Comparison of ENCODE assay signal across 12 mouse cellular contexts in genomic region chr7:125499927-125500868, GRCm38 (mm10). TPM values are rescaled to one million over a fixed set of nuclear protein-coding genes. Genes with fewer than 3 reads are reported as not detected.
DNase-seq lines count a peak whose midpoint lies in the region; ATAC-seq and TF ChIP-seq lines count a peak whose summit lies in the region.
"Had no signal": no experiment of that assay in that cellular context is flagged by ENCODE, and none has a peak within 500 bp of the region (broad histone marks: within the 10 kb centered on the region; RNA-seq: fewer than 3 reads in every experiment).

No protein-coding gene starts in this region.

- H3K4me2 ChIP-seq in midbrain, postnatal 0 days (ENCODE audit: low read depth, low read length, poor library complexity, severe bottlenecking): no peak overlapping the region
- no peak overlapping the region for H3K4me2 ChIP-seq in midbrain, embryonic 13.5 days (replicated peaks)
- H3K4me2 ChIP-seq: limb, embryonic 13.5 days; midbrain, embryonic 11.5 days had no signal

- no peaks in the 10 kb centered on the region for H3K27me3 ChIP-seq in midbrain, postnatal 0 days (ENCODE audit: insufficient read depth, low read length)
- no peaks in the 10 kb centered on the region for H3K27me3 ChIP-seq in midbrain, embryonic 10.5 days (ENCODE audit: low read depth, poor library complexity, severe bottlenecking)
- no peaks in the 10 kb centered on the region for H3K27me3 ChIP-seq in midbrain, embryonic 13.5 days
- H3K27me3 ChIP-seq: limb, embryonic 13.5 days had no signal

- WGBS in midbrain, postnatal 0 days: 81% methylated on average over 13 of the region's 13 CpGs
- 87% methylated on average over 13 of the region's 13 CpGs for WGBS in midbrain, embryonic 10.5 days
- 79% methylated on average over 13 of the region's 13 CpGs for WGBS in midbrain, embryonic 13.5 days

- no peak for DNase-seq in frontal cortex, postnatal 25 days (ENCODE audit: low spot score in 2 of 2)
- DNase-seq in midbrain, postnatal 0 days (ENCODE audit: low spot score): peak; percentile 17
- DNase-seq in midbrain, embryonic 10.5 days (ENCODE audit: low spot score): no peak
- DNase-seq in left cerebral cortex, postnatal 36 days (ENCODE audit: low spot score in 2 of 2): peak; percentile 31 to 53
- DNase-seq in telencephalon, adult 2 months (ENCODE audit: low read depth, low spot score): peak; percentile 69
- no peak for DNase-seq in urinary bladder, postnatal 4 days (ENCODE audit: low spot score in 2 of 2)
- DNase-seq: kidney, adult 2 months had no signal

- no peaks in the 10 kb centered on the region for H3K9me3 ChIP-seq in midbrain, postnatal 0 days (ENCODE audit: low read length)
- H3K9me3 ChIP-seq in midbrain, embryonic 10.5 days (replicated peaks): no peaks in the 10 kb centered on the region
- no peaks in the 10 kb centered on the region for H3K9me3 ChIP-seq in midbrain, embryonic 13.5 days
- H3K9me3 ChIP-seq: forebrain, embryonic 10.5 days; limb, embryonic 13.5 days had no signal

- H3K36me3 ChIP-seq in midbrain, postnatal 0 days (ENCODE audit: insufficient read depth, low read length): no peaks in the 10 kb centered on the region
- no peaks in the 10 kb centered on the region for H3K36me3 ChIP-seq in midbrain, embryonic 10.5 days
- H3K36me3 ChIP-seq in midbrain, embryonic 13.5 days: no peaks in the 10 kb centered on the region
- H3K36me3 ChIP-seq: forebrain, embryonic 10.5 days; limb, embryonic 13.5 days had no signal

- intact Hi-C loops in left cerebral cortex, postnatal 36 days (cut with DNase I): no loop called here

- no peak overlapping the region for H3K9ac ChIP-seq in midbrain, postnatal 0 days (replicated peaks; ENCODE audit: low read length, poor library complexity, severe bottlenecking)
- no peak overlapping the region for H3K9ac ChIP-seq in midbrain, embryonic 13.5 days (replicated peaks)
- H3K9ac ChIP-seq: limb, embryonic 13.5 days had no signal

- ATAC-seq in frontal cortex, adult (ENCODE audit: low TSS enrichment): peak; percentile 74
- ATAC-seq in midbrain, postnatal 0 days (ENCODE audit: low FRiP score): no peak
- no peak for ATAC-seq in midbrain, embryonic 13.5 days

- no peak overlapping the region for H3K4me3 ChIP-seq in midbrain, postnatal 0 days (ENCODE audit: low read depth, low read length)
- H3K4me3 ChIP-seq in midbrain, embryonic 10.5 days: no peak overlapping the region
- H3K4me3 ChIP-seq in midbrain, embryonic 13.5 days (replicated peaks): no peak overlapping the region
- H3K4me3 ChIP-seq: forebrain, embryonic 10.5 days; limb, embryonic 13.5 days had no signal

- H3K27ac ChIP-seq in midbrain, postnatal 0 days (ENCODE audit: low read depth, low read length): no peak overlapping the region
- H3K27ac ChIP-seq in midbrain, embryonic 10.5 days (replicated peaks): no peak overlapping the region
- no peak overlapping the region for H3K27ac ChIP-seq in midbrain, embryonic 13.5 days
- H3K27ac ChIP-seq: forebrain, embryonic 10.5 days; limb, embryonic 13.5 days had no signal

- no peaks in the 10 kb centered on the region for H3K4me1 ChIP-seq in midbrain, postnatal 0 days (ENCODE audit: insufficient read depth, low read length)
- H3K4me1 ChIP-seq in midbrain, embryonic 10.5 days: no peaks in the 10 kb centered on the region; the same call in 1 of the 2 replicates
- no peaks in the 10 kb centered on the region for H3K4me1 ChIP-seq in midbrain, embryonic 13.5 days (replicated peaks)
- H3K4me1 ChIP-seq: forebrain, embryonic 10.5 days; limb, embryonic 13.5 days had no signal

- TF ChIP-seq CTCF in midbrain, postnatal 0 days (IDR thresholded peaks at IDR 0.05): no peak

RNA-seq across cellular contexts. Expression of gene Nsmce1, which starts 8.8 kb away (rescaled TPM):
- total RNA-seq in midbrain, postnatal 0 days (2014; rRNA removed): 23.1 and 25.2 TPM in 2 replicates
- 77.8 and 81.9 TPM in 2 replicates for polyA plus RNA-seq in midbrain, postnatal 0 days (2015; fragmentation: Nextera tagmentation; extraction: Ambion mirVana)
- 129 and 133 TPM in 2 replicates for polyA plus RNA-seq in midbrain, embryonic 10.5 days (2016; fragmentation: Nextera tagmentation; extraction: Ambion mirVana)
- 10 to 100 TPM; 13.2 to 15.0 TPM for total RNA-seq in left cerebral cortex, postnatal 36 days (2021)
- polyA plus RNA-seq in midbrain, embryonic 13.5 days (2015; fragmentation: Nextera tagmentation; extraction: Ambion mirVana): 110 and 116 TPM in 2 replicates

RNA-seq across cellular contexts. Expression of gene Il4ra, which starts 51.7 kb away (rescaled TPM):
- total RNA-seq in midbrain, postnatal 0 days (2014; rRNA removed): 11.0 and 12.9 TPM in 2 replicates
- 5.4 and 6.7 TPM in 2 replicates for polyA plus RNA-seq in midbrain, postnatal 0 days (2015; fragmentation: Nextera tagmentation; extraction: Ambion mirVana)
- 5.5 and 6.9 TPM in 2 replicates for polyA plus RNA-seq in midbrain, embryonic 10.5 days (2016; fragmentation: Nextera tagmentation; extraction: Ambion mirVana)
- 1 to 10 TPM; 5.7 to 5.9 TPM for total RNA-seq in left cerebral cortex, postnatal 36 days (2021)
- polyA plus RNA-seq in midbrain, embryonic 13.5 days (2015; fragmentation: Nextera tagmentation; extraction: Ambion mirVana): 3.0 and 3.9 TPM in 2 replicates

RNA-seq across cellular contexts. Expression of gene Kdm8, which starts 55.7 kb away (rescaled TPM):
- 5.4 and 8.8 TPM in 2 replicates for total RNA-seq in midbrain, postnatal 0 days (2014; rRNA removed)
- polyA plus RNA-seq in midbrain, postnatal 0 days (2015; fragmentation: Nextera tagmentation; extraction: Ambion mirVana): 2.6 and 3.2 TPM in 2 replicates
- 14.8 and 15.5 TPM in 2 replicates for polyA plus RNA-seq in midbrain, embryonic 10.5 days (2016; fragmentation: Nextera tagmentation; extraction: Ambion mirVana)
- total RNA-seq in left cerebral cortex, postnatal 36 days (2021): 1 to 10 TPM; 4.1 to 5.1 TPM
- 6.2 and 6.9 TPM in 2 replicates for polyA plus RNA-seq in midbrain, embryonic 13.5 days (2015; fragmentation: Nextera tagmentation; extraction: Ambion mirVana)

Comparison
In these comparisons a context has a peak if more than half of its experiments do, and no peak if none do; other contexts are left out.
1. DNase-seq: peak in midbrain, postnatal 0 days (single experiment), left cerebral cortex, postnatal 36 days (2 of 2) and telencephalon, adult 2 months (single experiment); none in frontal cortex, postnatal 25 days (0 of 2), midbrain, embryonic 10.5 days (single experiment) and urinary bladder, postnatal 4 days (0 of 2).